Mouse (Mus musculus): Measurements from ENCODE around the gene Ttc25. TPM values are rescaled to one million over a fixed set of nuclear protein-coding genes. Genes with fewer than 3 reads are reported as not detected.
"Not testable (repeated sequence)": the region's sequence is repeated elsewhere in the genome, so short reads cannot be mapped to it uniquely, and the experiment has no call there.

The Ttc25 gene
- polyA plus RNA-seq, 1 experiment from 2014 or later, result 0.66 TPM

- Histone ChIP-seq H3K9ac (no peak overlapping the region), H3K9me3 (no peaks in the 10 kb centered on the region), H3K27ac (no peak overlapping the region), H3K4me1 (0 out of 2 replicates have a peak, but pooled peaks cover 6% of the 10 kb centered on the region), H3K27me3 (no peaks in the 10 kb centered on the region), H3K4me2 (no peak overlapping the region), H3K4me3 (no peak overlapping the region), H3K36me3 (peaks cover 18% of the 10 kb centered on the region)
- ATAC-seq (ENCODE audit: insufficient number of reproducible peaks, insufficient read depth, low FRiP score, low TSS enrichment, low read depth), result no peak
- WGBS, result 87% methylated on average over 5 of the region's 5 CpGs
Observed at GRCm38 (mm10) chr11:100609355-100609996, 64.1 kb downstream of the Ttc25 start.

DNA sequence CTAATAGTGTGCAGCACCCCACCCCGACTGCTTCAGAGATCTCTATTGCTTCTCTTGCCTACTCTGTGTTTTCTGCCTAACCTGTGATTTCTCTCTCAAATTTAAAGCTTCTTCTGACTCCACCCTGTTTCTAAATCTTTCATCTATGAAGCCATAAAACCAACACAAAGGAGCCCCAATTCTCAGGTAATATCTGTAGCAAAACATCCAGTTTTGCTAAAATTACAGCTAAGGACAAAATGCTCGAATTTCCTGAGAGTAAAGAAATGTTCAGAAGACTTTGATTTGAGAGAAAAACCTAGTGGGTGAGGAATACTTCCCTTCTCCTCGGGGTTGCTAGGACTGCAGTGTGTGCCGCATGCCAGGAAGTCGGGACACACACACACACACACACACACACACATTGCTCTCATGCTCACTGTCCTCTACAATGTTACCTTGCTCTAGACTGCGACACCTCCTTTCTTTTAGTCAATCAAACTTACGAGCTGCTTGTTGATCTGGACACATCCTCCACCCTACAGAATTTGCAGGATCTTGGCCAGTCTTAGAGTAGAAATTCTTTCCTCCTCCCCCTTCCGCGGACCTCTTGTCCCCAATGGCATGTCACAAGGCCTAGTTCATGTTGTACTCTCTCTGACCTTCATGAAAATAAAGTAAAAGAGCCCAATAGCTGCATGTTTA, 64.7 kb downstream of the Ttc25 start:
- no peaks in the 10 kb centered on the region for H3K27me3 ChIP-seq
- H3K36me3 ChIP-seq, result peaks cover 18% of the 10 kb centered on the region
- no peak overlapping the region for H3K4me3 ChIP-seq
- H3K4me2 ChIP-seq, result no peak overlapping the region
- 0 out of 2 replicates have a peak, but pooled peaks cover 6% of the 10 kb centered on the region for H3K4me1 ChIP-seq
- no peak overlapping the region for H3K27ac ChIP-seq
- H3K9me3 ChIP-seq, result no peaks in the 10 kb centered on the region
- ATAC-seq (ENCODE audit: insufficient number of reproducible peaks, insufficient read depth, low FRiP score, low TSS enrichment, low read depth), result no peak
- no peak overlapping the region for H3K9ac ChIP-seq
- WGBS, result 80% methylated on average over 9 of the region's 9 CpGs

DNA sequence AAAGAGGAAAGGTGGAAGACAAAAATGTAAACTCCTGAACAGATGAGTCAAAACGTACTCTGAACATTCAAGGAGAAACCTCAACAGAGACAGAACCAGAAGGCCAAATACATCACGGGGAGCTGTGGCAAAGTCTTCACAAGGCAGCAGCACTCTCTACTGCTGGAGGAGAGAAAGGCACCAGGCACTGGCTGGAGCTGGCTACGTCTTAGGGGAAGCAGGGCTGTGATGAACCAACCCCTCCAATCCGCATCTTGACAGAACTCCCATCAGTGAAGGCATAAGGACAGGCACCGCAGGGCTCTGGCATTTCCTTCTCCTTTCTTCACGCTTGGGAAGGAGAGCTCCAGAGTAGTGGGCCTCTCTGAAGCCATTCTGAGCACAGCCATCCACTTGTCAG, 66.2 kb downstream of the Ttc25 start:
- no peak overlapping the region for H3K27ac ChIP-seq
- no peaks in the 10 kb centered on the region for H3K27me3 ChIP-seq
- 0 out of 2 replicates have a peak, but pooled peaks cover 6% of the 10 kb centered on the region for H3K4me1 ChIP-seq
- H3K4me3 ChIP-seq, result no peak overlapping the region
- H3K36me3 ChIP-seq, result peaks cover 23% of the 10 kb centered on the region
- no peak for ATAC-seq (ENCODE audit: insufficient number of reproducible peaks, insufficient read depth, low FRiP score, low TSS enrichment, low read depth)
- WGBS, result 91% methylated on average over 6 of the region's 6 CpGs
- no peaks in the 10 kb centered on the region for H3K9me3 ChIP-seq
- no peak overlapping the region for H3K9ac ChIP-seq
- no peak overlapping the region for H3K4me2 ChIP-seq

DNA sequence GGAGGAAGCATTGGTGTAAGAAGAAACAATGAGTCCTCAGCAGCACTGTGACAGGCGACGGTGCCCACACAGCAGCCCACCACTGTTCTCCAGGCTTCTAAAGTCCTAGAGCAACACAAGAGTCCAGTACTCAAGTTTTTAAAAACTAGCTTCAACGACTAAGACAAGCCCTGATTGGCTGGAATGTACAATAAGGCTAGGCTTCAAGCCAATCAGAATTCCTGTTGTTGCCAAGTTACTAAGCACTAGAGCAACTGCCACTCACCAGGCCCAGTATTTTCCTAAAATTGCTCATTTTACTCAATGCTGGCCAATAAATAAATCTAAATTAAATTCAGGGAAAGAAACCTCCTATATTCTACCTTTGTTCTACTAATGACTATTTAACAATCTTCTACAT, 67.8 kb downstream of the Ttc25 start:
- WGBS, result 91% methylated on average over 3 of the region's 3 CpGs
- no peaks in the 10 kb centered on the region for H3K27me3 ChIP-seq
- H3K4me2 ChIP-seq, result no peak overlapping the region
- H3K9me3 ChIP-seq, result no peaks in the 10 kb centered on the region
- no peak overlapping the region for H3K4me3 ChIP-seq
- H3K4me1 ChIP-seq, result peaks cover 15% of the 10 kb centered on the region
- H3K36me3 ChIP-seq, result peaks cover 21% of the 10 kb centered on the region
- H3K9ac ChIP-seq, result no peak overlapping the region
- ATAC-seq (ENCODE audit: insufficient number of reproducible peaks, insufficient read depth, low FRiP score, low TSS enrichment, low read depth), result no peak
- H3K27ac ChIP-seq, result no peak overlapping the region

- no peaks in the 10 kb centered on the region for H3K27me3 ChIP-seq
- H3K9ac ChIP-seq, result no peak overlapping the region
- WGBS, result 95% methylated on average over 5 of the region's 5 CpGs
- H3K9me3 ChIP-seq, result no peaks in the 10 kb centered on the region
- H3K4me3 ChIP-seq, result no peak overlapping the region
- peaks cover 12% of the 10 kb centered on the region for H3K36me3 ChIP-seq
- H3K4me2 ChIP-seq, result no peak overlapping the region
- ATAC-seq (ENCODE audit: insufficient number of reproducible peaks, insufficient read depth, low FRiP score, low TSS enrichment, low read depth), result no peak
- H3K4me1 ChIP-seq, result peaks cover 19% of the 10 kb centered on the region
- no peak overlapping the region for H3K27ac ChIP-seq
Observed at GRCm38 (mm10) chr11:100616332-100616731, 70.9 kb downstream of the Ttc25 start.

DNA sequence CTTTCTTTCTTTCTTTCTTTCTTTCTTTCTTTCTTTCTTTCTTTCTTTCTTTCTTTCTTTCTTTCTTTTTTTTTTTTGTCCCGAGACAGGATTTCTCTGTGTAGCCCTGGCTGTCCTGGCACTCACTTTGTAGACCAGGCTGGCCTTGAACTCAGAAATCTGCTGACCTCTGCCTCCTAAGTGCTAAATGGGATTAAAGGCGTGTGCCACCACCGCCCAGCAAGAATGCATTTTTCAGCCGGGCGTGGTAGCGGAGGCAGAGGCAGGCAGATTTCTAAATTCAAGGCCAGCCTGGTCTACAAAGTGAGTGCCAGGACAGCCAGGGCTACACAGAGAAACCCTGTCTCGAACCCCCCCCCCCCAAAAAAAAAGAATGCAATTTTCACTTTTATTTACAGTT, 71.4 kb downstream of the Ttc25 start:
- 90% methylated on average over 7 of the region's 7 CpGs for WGBS
- not testable (repeated sequence) for H3K4me2 ChIP-seq; H3K9ac ChIP-seq; H3K27ac ChIP-seq; ATAC-seq (ENCODE audit: insufficient number of reproducible peaks, insufficient read depth, low FRiP score, low TSS enrichment, low read depth); H3K9me3 ChIP-seq; H3K36me3 ChIP-seq; H3K4me3 ChIP-seq; H3K27me3 ChIP-seq
- peaks cover 19% of the 10 kb centered on the region for H3K4me1 ChIP-seq

DNA sequence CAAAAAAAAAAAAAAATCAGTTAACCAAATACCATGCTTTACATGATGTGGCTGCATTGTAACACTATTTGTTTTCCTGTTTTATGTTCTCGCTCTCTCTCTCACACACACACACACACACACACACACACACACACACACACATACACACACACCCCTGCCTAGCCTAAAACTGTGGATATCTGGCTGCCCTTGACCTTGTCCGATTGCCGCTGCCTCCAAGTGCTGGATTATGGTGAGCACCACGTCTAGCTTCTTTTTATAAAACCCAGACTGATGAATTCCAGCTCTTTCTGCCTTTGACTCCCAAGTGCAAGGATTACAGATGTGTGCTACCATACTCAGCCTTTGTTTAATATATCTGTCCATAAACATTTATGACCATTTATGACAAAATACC, 72.1 kb downstream of the Ttc25 start:
- 89% methylated on average over 4 of the region's 4 CpGs for WGBS
- Histone ChIP-seq H3K4me2 (peak overlapping the region; percentile 86), H3K36me3 (peaks cover 5% of the 10 kb centered on the region; the same call in 1 of the 2 replicates), H3K9ac (no peak overlapping the region; the same call in 1 of the 2 replicates), H3K9me3 (no peaks in the 10 kb centered on the region), H3K4me3 (peak overlapping the region; percentile 95; the same call in 1 of the 2 replicates), H3K27ac (no peak overlapping the region), H3K4me1 (peaks cover 19% of the 10 kb centered on the region), H3K27me3 (no peaks in the 10 kb centered on the region)
- ATAC-seq (ENCODE audit: insufficient number of reproducible peaks, insufficient read depth, low FRiP score, low TSS enrichment, low read depth), result no peak

- H3K4me2 ChIP-seq, result peak within 1 kb of the TSS; percentile 86
- H3K9ac ChIP-seq, result peak within 1 kb of the TSS; percentile 94
- ATAC-seq (ENCODE audit: insufficient number of reproducible peaks, insufficient read depth, low FRiP score, low TSS enrichment, low read depth), result peak; percentile 65
- peak within 1 kb of the TSS; percentile 96 for H3K27ac ChIP-seq
- peak within 1 kb of the TSS; percentile 95 for H3K4me3 ChIP-seq
- H3K27me3 ChIP-seq, result no peaks in the 10 kb centered on the region
- no peaks in the 10 kb centered on the region for H3K9me3 ChIP-seq
- H3K36me3 ChIP-seq, result peaks cover 6% of the 10 kb centered on the region; the same call in 1 of the 2 replicates
- H3K4me1 ChIP-seq, result peaks cover 23% of the 10 kb centered on the region
- under 1% methylated on average over 36 of the region's 36 CpGs for WGBS
Observed at GRCm38 (mm10) chr11:100618761-100619484, 73.5 kb downstream of the Ttc25 start, which contains the start of gene Nkiras2. Gene Nkiras2, plus strand, starts transcription at chr11:100619244.

DNA sequence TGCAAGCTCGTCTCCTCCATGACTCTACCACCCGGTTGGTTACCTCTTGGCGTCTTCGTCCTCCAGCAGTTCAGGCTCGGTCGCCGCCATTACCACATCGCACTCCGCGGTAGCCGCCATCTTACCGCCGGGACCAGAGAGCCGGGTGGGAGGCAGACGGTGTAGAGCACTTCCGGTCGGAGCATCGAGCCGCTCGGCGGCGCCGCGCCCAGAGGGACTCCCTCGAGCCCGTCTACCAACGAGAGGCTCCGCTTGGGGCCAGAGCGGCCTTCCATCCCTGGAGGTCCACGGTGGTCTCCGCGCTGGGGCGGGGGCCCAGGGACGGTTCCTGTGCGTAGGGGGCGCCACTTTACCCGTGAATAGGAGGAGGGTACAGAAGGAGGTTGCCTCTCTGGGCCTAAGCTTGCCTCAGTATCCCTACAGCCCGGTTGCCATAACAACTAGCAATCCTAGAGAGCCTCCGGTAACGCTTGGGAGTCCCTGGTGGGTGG, 74.1 kb downstream of the Ttc25 start:
- H3K36me3 ChIP-seq, result peaks cover 12% of the 10 kb centered on the region
- H3K9ac ChIP-seq, result peak overlapping the region; percentile 94
- peak overlapping the region; percentile 96 for H3K27ac ChIP-seq
- peak overlapping the region; percentile 86 for H3K4me2 ChIP-seq
- peak; percentile 96 for ATAC-seq (ENCODE audit: insufficient number of reproducible peaks, insufficient read depth, low FRiP score, low TSS enrichment, low read depth)
- H3K27me3 ChIP-seq, result no peaks in the 10 kb centered on the region
- H3K4me3 ChIP-seq, result peak overlapping the region; percentile 95
- no peaks in the 10 kb centered on the region for H3K9me3 ChIP-seq
- H3K4me1 ChIP-seq, result peaks cover 28% of the 10 kb centered on the region
- under 1% methylated on average over 40 of the region's 40 CpGs for WGBS

DNA sequence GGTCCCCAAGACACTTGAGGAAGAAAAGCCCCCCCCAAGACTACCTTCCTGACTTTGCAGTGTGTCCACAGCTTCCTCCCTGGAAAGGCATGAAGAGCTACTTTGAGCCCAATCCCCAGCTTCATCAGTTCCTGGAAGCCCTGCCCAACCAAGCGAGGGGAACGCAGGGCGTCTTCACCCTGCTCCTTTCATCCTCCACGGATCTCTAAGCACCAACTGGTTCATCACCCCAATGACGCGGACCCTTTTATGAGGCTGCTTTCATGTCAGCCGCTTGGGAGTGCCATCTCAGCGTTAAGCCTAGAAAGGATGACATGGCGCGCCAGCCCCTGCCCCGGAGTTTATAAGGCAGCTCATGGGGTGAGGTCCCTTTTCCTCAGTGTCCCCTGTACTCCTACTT, 74.6 kb downstream of the Ttc25 start, which contains the start of gene Dnajc7:
TSS of gene Dnajc7 (minus strand) at position 187 of the 400 bp plus-strand sequence.
- peaks cover 32% of the 10 kb centered on the region for H3K4me1 ChIP-seq
- no peaks in the 10 kb centered on the region for H3K9me3 ChIP-seq
- ATAC-seq (ENCODE audit: insufficient number of reproducible peaks, insufficient read depth, low FRiP score, low TSS enrichment, low read depth), result no peak
- H3K4me2 ChIP-seq, result peak within 1 kb of the TSS; percentile 86
- H3K4me3 ChIP-seq, result peak within 1 kb of the TSS; percentile 95
- peak within 1 kb of the TSS; percentile 96 for H3K27ac ChIP-seq
- H3K9ac ChIP-seq, result peak within 1 kb of the TSS; percentile 94
- no peaks in the 10 kb centered on the region for H3K27me3 ChIP-seq
- WGBS, result 7% methylated on average over 11 of the region's 11 CpGs
- peaks cover 16% of the 10 kb centered on the region for H3K36me3 ChIP-seq
